Mouse (Mus musculus): ENCODE measurements around the gene Timp4. TPM values are rescaled to one million over a fixed set of nuclear protein-coding genes. Genes with fewer than 3 reads are reported as not detected.

Gene Timp4
- polyA plus RNA-seq, 1 experiment, result not detected

DNA sequence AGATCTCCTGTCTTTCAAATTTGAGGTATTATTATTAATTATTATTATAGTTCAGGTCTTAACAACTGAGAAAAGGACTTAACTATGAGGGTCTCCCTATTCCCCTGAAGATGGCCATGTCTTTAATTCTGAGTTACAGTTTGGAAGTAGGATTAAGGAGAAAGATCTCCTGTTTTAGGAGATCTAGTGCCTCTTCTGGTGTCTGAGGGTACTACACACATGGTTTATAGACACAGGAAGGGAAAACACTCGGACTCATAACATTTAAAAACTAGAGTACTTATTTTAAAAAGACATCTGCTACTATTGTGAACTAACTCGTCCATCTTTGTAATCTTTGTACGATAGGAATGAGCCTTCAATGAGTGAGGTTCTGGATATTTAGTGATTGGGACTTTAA lies 49.0 kb downstream of the Timp4 start:
- Histone ChIP-seq H3K4me3 (ENCODE audit: low read depth, low read length) (no peak overlapping the region), H3K36me3 (ENCODE audit: control insufficient read depth, insufficient read depth, low read length, poor library complexity, severe bottlenecking) (no peaks in the 10 kb centered on the region), H3K27ac (ENCODE audit: insufficient read depth, low read length) (no peak overlapping the region), H3K9ac (ENCODE audit: low read depth, poor library complexity, severe bottlenecking) (no peak overlapping the region), H3K4me1 (ENCODE audit: control insufficient read depth, insufficient read depth, low read length) (no peaks in the 10 kb centered on the region), H3K9me3 (replicated peaks; ENCODE audit: control insufficient read depth, insufficient read depth, low read length, poor library complexity, severe bottlenecking) (no peaks in the 10 kb centered on the region), H3K27me3 (ENCODE audit: control insufficient read depth, insufficient read depth, low read length, poor library complexity, severe bottlenecking) (no peaks in the 10 kb centered on the region)
- TF ChIP-seq EP300 (IDR thresholded peaks at IDR 0.05; ENCODE audit: insufficient read depth, low read depth, low read length) (no peak), CTCF (IDR thresholded peaks at IDR 0.05; ENCODE audit: low read depth, low read length) (no peak), POLR2A (IDR thresholded peaks at IDR 0.05; ENCODE audit: insufficient read depth, low read length) (no peak)

DNA sequence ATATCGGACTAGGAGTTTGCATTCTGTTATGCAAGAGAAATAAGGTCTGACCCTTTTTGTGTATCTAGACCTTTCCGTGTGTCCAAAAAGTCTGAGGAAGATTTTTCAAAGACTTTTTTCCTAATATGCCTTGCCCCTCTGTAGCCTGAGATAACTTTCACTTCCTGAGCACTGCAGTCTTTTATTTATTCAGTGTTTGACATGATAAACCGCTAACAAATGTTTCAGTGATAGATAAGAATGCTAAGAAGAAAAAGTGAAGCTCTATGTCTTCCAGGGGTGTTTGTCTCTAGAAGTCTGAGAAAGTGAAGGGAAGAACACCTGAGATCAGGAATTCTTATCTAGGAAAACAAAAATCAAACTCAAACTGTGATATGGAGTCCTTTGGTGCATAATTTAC lies 51.3 kb downstream of the Timp4 start:
- Histone ChIP-seq H3K4me1 (ENCODE audit: control insufficient read depth, insufficient read depth, low read length) (no peaks in the 10 kb centered on the region), H3K27ac (ENCODE audit: insufficient read depth, low read length) (no peak overlapping the region), H3K4me3 (ENCODE audit: low read depth, low read length) (no peak overlapping the region), H3K27me3 (ENCODE audit: control insufficient read depth, insufficient read depth, low read length, poor library complexity, severe bottlenecking) (no peaks in the 10 kb centered on the region), H3K9me3 (replicated peaks; ENCODE audit: control insufficient read depth, insufficient read depth, low read length, poor library complexity, severe bottlenecking) (no peaks in the 10 kb centered on the region), H3K36me3 (ENCODE audit: control insufficient read depth, insufficient read depth, low read length, poor library complexity, severe bottlenecking) (no peaks in the 10 kb centered on the region), H3K9ac (ENCODE audit: low read depth, poor library complexity, severe bottlenecking) (no peak overlapping the region)
- no peak for TF ChIP-seq EP300 (IDR thresholded peaks at IDR 0.05; ENCODE audit: insufficient read depth, low read depth, low read length)
- TF ChIP-seq POLR2A (IDR thresholded peaks at IDR 0.05; ENCODE audit: insufficient read depth, low read length), result no peak
- no peak for TF ChIP-seq CTCF (IDR thresholded peaks at IDR 0.05; ENCODE audit: low read depth, low read length)

Other genes with a start within 250 kb of the Timp4 start
- 58.2 and 60.3 TPM in 2 replicates for gene Tamm41, start 214.3 kb downstream of the Timp4 start, polyA plus RNA-seq (2011; ENCODE audit: insufficient read depth, insufficient read length, low read depth, missing spikeins)
- gene Syn2, start 117.3 kb downstream of the Timp4 start, polyA plus RNA-seq (2011; ENCODE audit: insufficient read depth, insufficient read length, low read depth, missing spikeins), result 0.47 and 0.55 TPM in 2 replicates
- not detected in 2 replicates for gene Gm17482, start 24.9 kb downstream of the Timp4 start, polyA plus RNA-seq (2011; ENCODE audit: insufficient read depth, insufficient read length, low read depth, missing spikeins)
- 1.1 TPM in 1 of 2 replicates, not detected in the other for gene Pparg, start 108.7 kb upstream of the Timp4 start, polyA plus RNA-seq (2011; ENCODE audit: insufficient read depth, insufficient read length, low read depth, missing spikeins)

All from ES-Bruce4 (cell line).